Mouse (Mus musculus) heart, embryonic 12.5 days (tissue): ENCODE data around the gene Skida1. TPM values are rescaled to one million over a fixed set of nuclear protein-coding genes. Genes with fewer than 3 reads are reported as not detected.
"Not testable (repeated sequence)": the region's sequence is repeated elsewhere in the genome, so short reads cannot be mapped to it uniquely, and the experiment has no call there.

ENCODE experiments used
- ATAC-seq: fragments of 200-750 bp; cut with Nextera tagmentation; 2 replicates; pipeline ENCODE4 v1.8.0; 2017; ENCODE audit warnings: moderate TSS enrichment, moderate library complexity; ENCODE audit not compliant: insufficient number of reproducible peaks, low FRiP score
- H3K27ac ChIP-seq: fragments of 300-500 bp; sonication (generic); 2 replicates; pipeline ENCODE4 v1.5.1; 2016; ENCODE audit warnings: mild to moderate bottlenecking, moderate library complexity; ENCODE audit not compliant: poor library complexity, severe bottlenecking
- H3K27me3 ChIP-seq: fragments of 300-500 bp; sonication (generic); replicated peaks from 2 replicates; pipeline ENCODE4 v1.6.1; 2016; ENCODE audit warnings: mild to moderate bottlenecking, moderate library complexity
- H3K36me3 ChIP-seq: fragments of 300-500 bp; sonication (generic); 2 replicates; pipeline ENCODE4 v1.6.1; 2016; ENCODE audit warnings: mild to moderate bottlenecking, moderate library complexity
- H3K4me1 ChIP-seq: fragments of 300-500 bp; sonication (generic); replicated peaks from 2 replicates; pipeline ENCODE4 v1.6.1; 2016; ENCODE audit warnings: mild to moderate bottlenecking
- H3K4me2 ChIP-seq: fragments of 300-500 bp; sonication (generic); 2 replicates; pipeline ENCODE4 v1.6.1; 2016; ENCODE audit warnings: mild to moderate bottlenecking, moderate library complexity
- H3K4me3 ChIP-seq: fragments of 300-500 bp; sonication (generic); 2 replicates; pipeline ENCODE4 v1.5.1; 2016; ENCODE audit warnings: mild to moderate bottlenecking
- H3K9ac ChIP-seq: fragments of 300-500 bp; sonication (generic); 2 replicates; pipeline ENCODE4 v1.6.1; 2016; ENCODE audit warnings: mild to moderate bottlenecking, moderate library complexity
- H3K9me3 ChIP-seq: fragments of 300-500 bp; sonication (generic); replicated peaks from 2 replicates; pipeline ENCODE4 v1.6.1; 2016; ENCODE audit warnings: mild to moderate bottlenecking, moderate library complexity
- WGBS: fragments of 180-500 bp; shearing (Covaris S2); methylation state at CpG from one replicate; pipeline ENCODE4 v1.1.7; 2016; 5-methylcytosine and 5-hydroxymethylcytosine counted together
- polyA plus RNA-seq: library from polyadenylated mRNA; unstranded; fragments of >200 nt; fragmentation: Nextera tagmentation; extraction: Ambion mirVana; gene quantifications from 2 replicates; pipeline ENCODE4 v1.2.1, GENCODE M21; 2016

Gene Skida1
- 7.7 and 8.8 TPM in 2 replicates for polyA plus RNA-seq

- Histone ChIP-seq H3K4me3 (peak within 1 kb of the TSS; percentile 94), H3K9ac (peak within 1 kb of the TSS; percentile 100), H3K4me2 (peak within 1 kb of the TSS; percentile 81), H3K4me1 (peaks cover 20% of the 10 kb centered on the region), H3K27ac (peak within 1 kb of the TSS; percentile 99), H3K36me3 (no peaks in the 10 kb centered on the region), H3K9me3 (no peaks in the 10 kb centered on the region), H3K27me3 (no peaks in the 10 kb centered on the region)
- ATAC-seq = no peak
- under 1% methylated on average over 17 of the region's 17 CpGs for WGBS
Observed at GRCm38 (mm10) chr2:18048453-18049075, at the start of gene Skida1. Gene Skida1, minus strand, starts transcription at chr2:18049051.

GRCm38 (mm10) chr2:18095804-18096203, 47.0 kb upstream of the Skida1 start:
- H3K27me3 ChIP-seq = no peaks in the 10 kb centered on the region
- no peak overlapping the region for H3K4me2 ChIP-seq
- no peak overlapping the region for H3K27ac ChIP-seq
- no peak overlapping the region for H3K4me3 ChIP-seq
- peaks cover 50% of the 10 kb centered on the region for H3K36me3 ChIP-seq
- H3K4me1 ChIP-seq = peaks cover 6% of the 10 kb centered on the region; the same call in 1 of the 2 replicates
- H3K9me3 ChIP-seq = no peaks in the 10 kb centered on the region
- 79% methylated on average over 2 of the region's 2 CpGs for WGBS
- ATAC-seq = no peak
- no peak overlapping the region for H3K9ac ChIP-seq

DNA sequence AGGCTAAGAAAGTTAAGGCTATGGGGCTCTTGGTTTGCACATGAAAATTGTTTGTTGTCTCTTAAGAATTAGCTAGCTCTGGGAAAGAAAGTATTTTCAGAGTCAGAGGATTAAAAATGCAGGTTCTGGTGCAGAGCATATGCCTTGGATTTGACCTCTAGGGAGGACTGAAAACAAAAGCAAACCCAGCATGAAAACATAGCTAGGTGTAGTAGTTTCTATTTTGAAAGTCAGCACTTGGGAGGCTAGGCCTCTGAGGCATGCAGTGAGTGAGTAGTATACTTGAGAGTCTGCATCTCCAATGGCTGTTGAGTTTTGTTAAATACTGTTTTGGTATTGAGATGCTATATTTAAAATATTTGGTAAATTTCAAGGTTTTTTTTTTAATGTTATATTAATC, 45.5 kb upstream of the Skida1 start:
- peak overlapping the region; percentile 33; the same call in 1 of the 2 replicates for H3K27ac ChIP-seq
- no peak overlapping the region for H3K4me3 ChIP-seq
- no peaks in the 10 kb centered on the region for H3K9me3 ChIP-seq
- H3K36me3 ChIP-seq = peaks cover 49% of the 10 kb centered on the region
- no peaks in the 10 kb centered on the region for H3K27me3 ChIP-seq
- H3K4me2 ChIP-seq = no peak overlapping the region
- peaks cover 6% of the 10 kb centered on the region; the same call in 1 of the 2 replicates for H3K4me1 ChIP-seq
- H3K9ac ChIP-seq = no peak overlapping the region
- ATAC-seq = no peak

DNA sequence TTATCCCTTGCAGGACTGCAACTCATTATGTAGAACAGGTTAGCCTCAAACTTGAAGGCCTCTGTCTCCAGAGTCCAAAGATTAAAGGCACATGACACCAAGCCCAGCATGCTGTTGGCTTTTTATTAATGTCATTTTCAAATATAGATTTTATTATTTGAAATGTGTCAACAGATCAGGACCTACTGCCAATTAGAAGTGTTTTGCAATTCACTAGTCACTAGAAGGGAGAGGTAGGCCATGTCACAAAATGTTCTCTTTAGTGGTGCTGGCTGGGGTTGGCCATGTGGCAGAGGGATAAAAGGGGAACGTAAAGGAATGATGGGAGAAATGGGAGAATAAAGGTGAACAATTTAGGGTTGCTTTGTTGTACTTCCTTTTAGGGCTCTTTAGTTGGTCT, 45.0 kb upstream of the Skida1 start:
- ATAC-seq = no peak
- H3K9ac ChIP-seq = no peak overlapping the region
- no peak overlapping the region for H3K4me3 ChIP-seq
- H3K27me3 ChIP-seq = no peaks in the 10 kb centered on the region
- H3K4me1 ChIP-seq = peaks cover 6% of the 10 kb centered on the region; the same call in 1 of the 2 replicates
- WGBS = 87% methylated on average over 1 of the region's 1 CpGs
- H3K36me3 ChIP-seq = peaks cover 53% of the 10 kb centered on the region
- H3K4me2 ChIP-seq = no peak overlapping the region
- no peaks in the 10 kb centered on the region for H3K9me3 ChIP-seq
- peak overlapping the region; percentile 33; the same call in 1 of the 2 replicates for H3K27ac ChIP-seq

- H3K4me1 ChIP-seq, H3K27ac ChIP-seq, H3K27me3 ChIP-seq, H3K4me3 ChIP-seq, ATAC-seq, H3K9me3 ChIP-seq, H3K9ac ChIP-seq, H3K4me2 ChIP-seq: not testable (repeated sequence)
- H3K36me3 ChIP-seq = peaks cover 78% of the 10 kb centered on the region
- WGBS = 92% methylated on average over 3 of the region's 3 CpGs
Observed at GRCm38 (mm10) chr2:18087695-18088094, 38.8 kb upstream of the Skida1 start.

DNA sequence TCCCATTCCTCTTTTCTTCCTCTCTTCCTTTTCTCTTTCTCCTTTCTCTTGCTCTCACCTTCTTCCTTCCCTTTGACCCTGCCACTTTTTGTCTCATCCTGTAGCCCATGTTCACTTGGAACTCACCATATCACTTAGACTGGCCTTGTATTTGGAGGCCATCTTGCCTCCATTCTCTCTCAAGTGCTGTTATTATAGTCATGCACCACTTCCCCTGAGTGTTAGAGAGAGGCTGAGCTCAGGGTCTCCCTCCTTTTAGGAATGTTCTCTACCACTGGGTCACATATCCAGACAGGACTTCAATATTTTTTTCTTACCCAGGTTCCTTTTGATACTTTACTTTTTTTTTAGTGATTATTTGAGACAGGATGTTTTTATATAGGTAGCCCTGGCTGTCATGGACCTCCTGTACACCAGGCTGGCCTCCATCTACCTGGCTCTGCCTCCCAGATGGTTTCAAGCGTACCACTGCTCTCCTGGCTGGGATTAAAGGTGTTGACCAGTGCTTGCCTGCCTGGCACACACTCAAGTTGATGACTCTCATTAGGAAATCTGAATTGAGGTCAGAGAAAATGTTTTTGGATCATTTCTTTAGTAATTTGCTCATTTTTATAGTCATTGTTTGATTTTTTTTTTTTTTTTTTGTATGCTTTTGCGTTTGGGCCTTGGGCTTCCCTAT, 31.5 kb upstream of the Skida1 start:
- H3K4me3 ChIP-seq = no peak overlapping the region
- H3K36me3 ChIP-seq = peaks cover 64% of the 10 kb centered on the region
- H3K9me3 ChIP-seq = no peaks in the 10 kb centered on the region
- no peaks in the 10 kb centered on the region for H3K4me1 ChIP-seq
- 84% methylated on average over 2 of the region's 2 CpGs for WGBS
- 0 out of 2 replicates have a peak overlapping the region, but pooled peaks have one; percentile 6 for H3K27ac ChIP-seq
- no peaks in the 10 kb centered on the region for H3K27me3 ChIP-seq
- no peak for ATAC-seq
- no peak overlapping the region for H3K4me2 ChIP-seq
- no peak overlapping the region for H3K9ac ChIP-seq

DNA sequence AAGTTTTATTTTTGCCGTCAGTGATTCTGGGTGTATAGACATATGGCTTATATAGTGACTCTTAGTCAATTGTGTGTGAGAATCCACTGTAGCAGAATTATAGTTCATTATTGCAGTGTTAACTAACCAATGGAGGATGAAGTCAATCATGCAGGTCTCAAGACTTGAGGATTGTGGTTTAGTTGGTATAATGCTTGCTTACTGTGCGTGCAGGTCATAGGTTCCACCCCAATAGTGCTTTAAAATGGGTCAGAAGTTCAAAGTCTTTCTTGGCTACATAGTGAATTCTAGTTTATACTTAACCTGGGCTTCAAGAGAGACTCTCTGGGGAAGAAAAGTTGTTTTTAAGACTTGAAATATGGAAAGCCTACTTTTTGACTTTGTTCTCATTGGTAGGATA, 23.1 kb upstream of the Skida1 start:
- Histone ChIP-seq H3K27me3 (no peaks in the 10 kb centered on the region), H3K36me3 (peaks cover 46% of the 10 kb centered on the region), H3K9me3 (no peaks in the 10 kb centered on the region), H3K4me2 (no peak overlapping the region), H3K9ac (no peak overlapping the region), H3K4me3 (no peak overlapping the region), H3K27ac (no peak overlapping the region), H3K4me1 (no peaks in the 10 kb centered on the region)
- 94% methylated on average over 2 of the region's 2 CpGs for WGBS
- no peak for ATAC-seq

DNA sequence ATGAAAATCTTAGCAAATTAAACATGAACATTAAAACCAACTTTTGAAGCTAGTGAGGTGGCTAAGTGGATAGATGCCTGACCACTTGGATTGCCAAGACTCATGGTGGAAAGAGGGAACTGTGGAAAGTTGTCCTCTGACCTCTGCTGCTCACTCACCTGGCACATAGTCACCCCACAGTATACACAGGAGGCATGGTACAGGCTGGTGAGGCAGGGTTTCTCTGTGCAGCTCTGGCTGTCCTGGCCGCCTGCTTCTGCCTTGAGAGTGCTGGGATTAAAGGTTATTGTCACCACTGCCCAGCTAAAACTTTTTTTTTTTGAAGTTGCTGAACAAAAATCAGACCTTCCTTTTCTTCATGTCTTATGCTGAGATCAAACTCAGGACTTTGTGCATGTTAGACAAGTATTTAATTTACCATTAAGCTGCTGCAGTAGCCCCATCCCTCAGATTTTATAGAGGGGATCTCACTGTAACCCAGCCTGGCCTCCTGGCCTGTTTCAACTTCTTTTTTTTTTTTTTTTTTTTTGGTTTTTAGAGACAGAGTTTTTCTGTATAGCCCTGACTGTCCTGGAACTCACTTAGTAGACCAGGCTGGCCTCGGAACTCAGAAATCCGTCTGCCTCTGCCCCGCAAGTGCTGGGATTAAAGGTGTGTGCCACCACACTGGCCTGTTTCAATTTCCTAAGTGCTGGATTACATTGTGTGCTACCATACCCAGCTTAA, 19.4 kb upstream of the Skida1 start:
- no peak for ATAC-seq
- Histone ChIP-seq H3K9me3 (no peaks in the 10 kb centered on the region), H3K4me2 (no peak overlapping the region), H3K9ac (no peak overlapping the region), H3K4me3 (no peak overlapping the region), H3K27me3 (no peaks in the 10 kb centered on the region), H3K27ac (0 out of 2 replicates have a peak overlapping the region, but pooled peaks have one; percentile 16), H3K36me3 (peaks cover 24% of the 10 kb centered on the region), H3K4me1 (peaks cover 7% of the 10 kb centered on the region)
- 96% methylated on average over 4 of the region's 4 CpGs for WGBS

DNA sequence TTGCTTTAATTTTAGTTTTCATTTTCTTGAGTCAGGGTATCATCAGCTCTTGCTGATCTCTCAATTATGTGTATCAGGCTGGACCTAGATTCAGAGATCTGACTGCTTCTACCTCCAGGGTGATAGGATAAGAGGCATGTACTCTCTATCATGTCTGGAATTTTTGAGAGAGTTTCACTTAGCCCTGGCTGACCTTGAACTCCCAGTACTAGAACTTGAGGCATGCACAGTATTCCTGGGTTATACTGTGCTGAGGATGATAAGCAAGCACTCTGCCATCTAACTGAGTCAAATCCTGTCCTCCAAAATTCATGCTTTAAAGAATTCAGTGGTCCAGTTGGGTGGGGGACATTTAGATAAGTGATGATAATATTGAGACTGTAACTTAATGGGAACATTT, 17.6 kb upstream of the Skida1 start:
- H3K36me3 ChIP-seq = peaks cover 14% of the 10 kb centered on the region
- peak overlapping the region; percentile 100; the same call in 1 of the 2 replicates for H3K27ac ChIP-seq
- 0 out of 2 replicates have a peak overlapping the region, but pooled peaks have one; percentile 36 for H3K9ac ChIP-seq
- H3K27me3 ChIP-seq = no peaks in the 10 kb centered on the region
- H3K9me3 ChIP-seq = no peaks in the 10 kb centered on the region
- peak overlapping the region; percentile 78 for H3K4me2 ChIP-seq
- no peak for ATAC-seq
- H3K4me3 ChIP-seq = peak overlapping the region; percentile 95; the same call in 1 of the 2 replicates
- H3K4me1 ChIP-seq = peaks cover 7% of the 10 kb centered on the region

GRCm38 (mm10) chr2:18065708-18066030, 16.8 kb upstream of the Skida1 start:
- H3K4me1 ChIP-seq = peaks cover 7% of the 10 kb centered on the region
- WGBS = 4% methylated on average over 6 of the region's 6 CpGs
- peaks cover 12% of the 10 kb centered on the region for H3K36me3 ChIP-seq
- H3K27me3 ChIP-seq = no peaks in the 10 kb centered on the region
- peak overlapping the region; percentile 95 for H3K4me3 ChIP-seq
- peak overlapping the region; percentile 100 for H3K9ac ChIP-seq
- no peaks in the 10 kb centered on the region for H3K9me3 ChIP-seq
- peak overlapping the region; percentile 100 for H3K27ac ChIP-seq
- H3K4me2 ChIP-seq = peak overlapping the region; percentile 78
- no peak; the same call in 1 of the 2 replicates for ATAC-seq
